Mouse (Mus musculus): ENCODE measurements at regions not wholly inside any gene's neighbourhood (a gene's known extent, or its start where the extent isn't known, plus 50 kb on each side); places are given as distances from the start of the nearest gene placed in this dataset.

GRCm38 (mm10) chr4:81727735-81728581 is 285.3 kb upstream of the Mpdz start:
- Histone ChIP-seq H3K9me3 (replicated peaks) (no peaks in the 10 kb centered on the region), H3K36me3 (no peaks in the 10 kb centered on the region), H3K4me2 (no peak overlapping the region), H3K4me3 (replicated peaks) (no peak overlapping the region), H3K9ac (no peak overlapping the region), H3K27me3 (no peaks in the 10 kb centered on the region), H3K27ac (0 out of 2 replicates have a peak overlapping the region, but pooled peaks have one; percentile 7), H3K4me1 (peaks cover 8% of the 10 kb centered on the region; the same call in 1 of the 2 replicates)
- WGBS = 58% methylated on average over 12 of the region's 12 CpGs
- ATAC-seq (replicated peaks; ENCODE audit: low FRiP score) = no peak

- H3K4me2 ChIP-seq = no peak overlapping the region
- H3K9ac ChIP-seq = no peak overlapping the region
- H3K27ac ChIP-seq = 0 out of 2 replicates have a peak overlapping the region, but pooled peaks have one; percentile 7
- no peak overlapping the region for H3K4me3 ChIP-seq (replicated peaks)
- H3K27me3 ChIP-seq = no peaks in the 10 kb centered on the region
- WGBS = 77% methylated on average over 16 of the region's 16 CpGs
- H3K4me1 ChIP-seq = peaks cover 8% of the 10 kb centered on the region; the same call in 1 of the 2 replicates
- H3K36me3 ChIP-seq = no peaks in the 10 kb centered on the region
- no peaks in the 10 kb centered on the region for H3K9me3 ChIP-seq (replicated peaks)
- no peak for ATAC-seq (replicated peaks; ENCODE audit: low FRiP score)
Observed at GRCm38 (mm10) chr4:81726761-81727723, 284.4 kb upstream of the Mpdz start.

- Histone ChIP-seq H3K4me3 (replicated peaks) (no peak overlapping the region), H3K4me2 (no peak overlapping the region), H3K36me3 (no peaks in the 10 kb centered on the region), H3K9ac (no peak overlapping the region), H3K27me3 (no peaks in the 10 kb centered on the region), H3K4me1 (peaks cover 8% of the 10 kb centered on the region; the same call in 1 of the 2 replicates), H3K27ac (no peak overlapping the region), H3K9me3 (replicated peaks) (no peaks in the 10 kb centered on the region)
- WGBS = 94% methylated on average over 2 of the region's 2 CpGs
- no peak for ATAC-seq (replicated peaks; ENCODE audit: low FRiP score)
Observed at GRCm38 (mm10) chr4:81724751-81725150, 282.1 kb upstream of the Mpdz start.

- Histone ChIP-seq H3K9me3 (replicated peaks) (no peaks in the 10 kb centered on the region), H3K4me2 (no peak overlapping the region), H3K27ac (no peak overlapping the region), H3K9ac (no peak overlapping the region), H3K36me3 (no peaks in the 10 kb centered on the region), H3K27me3 (no peaks in the 10 kb centered on the region), H3K4me1 (no peaks in the 10 kb centered on the region), H3K4me3 (replicated peaks) (no peak overlapping the region)
- ATAC-seq (replicated peaks; ENCODE audit: low FRiP score) = no peak
- WGBS = 47% methylated on average over 1 of the region's 1 CpGs
Observed at GRCm38 (mm10) chr4:81712378-81712777, 269.8 kb upstream of the Mpdz start.

- Histone ChIP-seq H3K4me3 (replicated peaks) (no peak overlapping the region), H3K36me3 (no peaks in the 10 kb centered on the region), H3K4me1 (no peaks in the 10 kb centered on the region), H3K9me3 (replicated peaks) (no peaks in the 10 kb centered on the region), H3K27ac (no peak overlapping the region), H3K27me3 (no peaks in the 10 kb centered on the region), H3K4me2 (no peak overlapping the region), H3K9ac (no peak overlapping the region)
- no peak for ATAC-seq (replicated peaks; ENCODE audit: low FRiP score)
Observed at GRCm38 (mm10) chr4:81695182-81695581, 252.6 kb upstream of the Mpdz start.

GRCm38 (mm10) chr4:81677205-81677604 is 234.6 kb upstream of the Mpdz start:
- ATAC-seq (replicated peaks; ENCODE audit: low FRiP score) = no peak
- no peak overlapping the region for H3K27ac ChIP-seq
- H3K4me2 ChIP-seq = no peak overlapping the region
- no peaks in the 10 kb centered on the region for H3K4me1 ChIP-seq
- H3K36me3 ChIP-seq = no peaks in the 10 kb centered on the region
- 62% methylated on average over 2 of the region's 2 CpGs for WGBS
- no peak overlapping the region for H3K4me3 ChIP-seq (replicated peaks)
- no peaks in the 10 kb centered on the region for H3K27me3 ChIP-seq
- H3K9ac ChIP-seq = no peak overlapping the region
- no peaks in the 10 kb centered on the region for H3K9me3 ChIP-seq (replicated peaks)

- Histone ChIP-seq H3K36me3 (no peaks in the 10 kb centered on the region), H3K4me3 (replicated peaks) (no peak overlapping the region), H3K4me1 (no peaks in the 10 kb centered on the region), H3K4me2 (no peak overlapping the region), H3K27ac (no peak overlapping the region), H3K9ac (no peak overlapping the region), H3K9me3 (replicated peaks) (no peaks in the 10 kb centered on the region), H3K27me3 (no peaks in the 10 kb centered on the region)
- 90% methylated on average over 2 of the region's 2 CpGs for WGBS
- ATAC-seq (replicated peaks; ENCODE audit: low FRiP score) = no peak
Observed at GRCm38 (mm10) chr4:81674871-81675270, 232.3 kb upstream of the Mpdz start.

- peaks cover 8% of the 10 kb centered on the region; the same call in 1 of the 2 replicates for H3K4me1 ChIP-seq
- WGBS = 74% methylated on average over 4 of the region's 4 CpGs
- no peaks in the 10 kb centered on the region for H3K36me3 ChIP-seq
- H3K27me3 ChIP-seq = no peaks in the 10 kb centered on the region
- H3K4me3 ChIP-seq (replicated peaks) = no peak overlapping the region
- ATAC-seq (replicated peaks; ENCODE audit: low FRiP score) = no peak
- H3K9me3 ChIP-seq (replicated peaks) = no peaks in the 10 kb centered on the region
- H3K4me2 ChIP-seq = no peak overlapping the region
- H3K27ac ChIP-seq = no peak overlapping the region
- no peak overlapping the region for H3K9ac ChIP-seq
Observed at GRCm38 (mm10) chr4:81673398-81674265, 231.0 kb upstream of the Mpdz start.

- Histone ChIP-seq H3K4me1 (peaks cover 8% of the 10 kb centered on the region; the same call in 1 of the 2 replicates), H3K4me2 (no peak overlapping the region), H3K36me3 (no peaks in the 10 kb centered on the region), H3K9ac (no peak overlapping the region), H3K27ac (no peak overlapping the region), H3K4me3 (replicated peaks) (no peak overlapping the region), H3K9me3 (replicated peaks) (no peaks in the 10 kb centered on the region), H3K27me3 (no peaks in the 10 kb centered on the region)
- 56% methylated on average over 2 of the region's 2 CpGs for WGBS
- no peak for ATAC-seq (replicated peaks; ENCODE audit: low FRiP score)
Observed at GRCm38 (mm10) chr4:81671986-81672385, 229.4 kb upstream of the Mpdz start.

GRCm38 (mm10) chr4:81669181-81669580 is 226.6 kb upstream of the Mpdz start:
- WGBS = 7% methylated on average over 3 of the region's 3 CpGs
- peak; percentile 75 for ATAC-seq (replicated peaks; ENCODE audit: low FRiP score)

GRCm38 (mm10) chr4:81661096-81661495 is 218.5 kb upstream of the Mpdz start:
- no peak for ATAC-seq (replicated peaks; ENCODE audit: low FRiP score)
- no peaks in the 10 kb centered on the region for H3K36me3 ChIP-seq
- H3K27ac ChIP-seq = no peak overlapping the region
- no peak overlapping the region for H3K9ac ChIP-seq
- H3K4me2 ChIP-seq = no peak overlapping the region
- no peaks in the 10 kb centered on the region for H3K4me1 ChIP-seq
- H3K9me3 ChIP-seq (replicated peaks) = peaks cover 4% of the 10 kb centered on the region; the same call in 1 of the 2 replicates
- no peaks in the 10 kb centered on the region for H3K27me3 ChIP-seq
- H3K4me3 ChIP-seq (replicated peaks) = no peak overlapping the region

More at GRCm38 (mm10) chr4:81669181-81669580, 226.6 kb upstream of the Mpdz start:
- H3K36me3 ChIP-seq = no peaks in the 10 kb centered on the region
- H3K27me3 ChIP-seq = no peaks in the 10 kb centered on the region
- no peak overlapping the region for H3K9ac ChIP-seq
- H3K9me3 ChIP-seq (replicated peaks) = no peaks in the 10 kb centered on the region
- no peak overlapping the region for H3K4me3 ChIP-seq (replicated peaks)
- peaks cover 8% of the 10 kb centered on the region; the same call in 1 of the 2 replicates for H3K4me1 ChIP-seq
- no peak overlapping the region for H3K27ac ChIP-seq
- H3K4me2 ChIP-seq = no peak overlapping the region

Data from kidney, embryonic 15.5 days (tissue).